Mouse (Mus musculus) G1E (cell line): ENCODE measurements at regions not wholly inside any gene's neighbourhood (a gene's known extent, or its start where the extent isn't known, plus 50 kb on each side); places are given as distances from the start of the nearest gene placed in this dataset.

Experiments used
- CTCF ChIP-seq: IDR thresholded peaks from 2 replicates; pipeline ENCODE4 v1.5.1; 2012; ENCODE audit warnings: low read depth, low read length, inconsistent platforms, mixed read lengths
- GATA1 ChIP-seq: IDR thresholded peaks from 2 replicates; pipeline ENCODE4 v1.6.1; 2012; ENCODE audit warnings: borderline replicate concordance, low read length, inconsistent platforms, mixed read lengths

- TF ChIP-seq CTCF, result no peak
- TF ChIP-seq GATA1, result no peak
Measured at GRCm38 (mm10) chr11:31745028-31745865, 73.6 kb upstream of the Bod1 start.
